Mouse (Mus musculus) heart, postnatal 0 days (tissue): ENCODE measurements around the gene Mex3a. TPM values are rescaled to one million over a fixed set of nuclear protein-coding genes. Genes with fewer than 3 reads are reported as not detected.

Source experiments
- ATAC-seq: fragments of 200-750 bp; cut with Nextera tagmentation; 2 replicates; pipeline ENCODE4 v1.8.0; 2017; ENCODE audit warnings: low read depth, moderate number of reproducible peaks, moderate library complexity; ENCODE audit not compliant: insufficient read depth
- DNase-seq: peaks from one replicate; pipeline ENCODE4 v3.0.0-alpha.2; 2016; ENCODE audit warnings: low spot score
- H3K27ac ChIP-seq: fragments of 300-500 bp; sonication (generic); 2 replicates; pipeline ENCODE4 v1.5.1; 2014; ENCODE audit warnings: low read depth, mild to moderate bottlenecking
- H3K27me3 ChIP-seq: fragments of 300-500 bp; sonication (generic); 2 replicates; pipeline ENCODE4 v1.6.1; 2014; ENCODE audit warnings: low read length, mixed read lengths; ENCODE audit not compliant: control insufficient read depth, insufficient read depth
- H3K36me3 ChIP-seq: fragments of 300-500 bp; sonication (generic); replicated peaks from 2 replicates; pipeline ENCODE4 v1.6.1; 2014; ENCODE audit warnings: low read length, mixed read lengths; ENCODE audit not compliant: control insufficient read depth, insufficient read depth
- H3K4me1 ChIP-seq: fragments of 300-500 bp; sonication (generic); 2 replicates; pipeline ENCODE4 v1.6.1; 2014; ENCODE audit warnings: antibody characterized with exemption; ENCODE audit not compliant: control insufficient read depth, insufficient read depth
- H3K4me2 ChIP-seq: fragments of 300-500 bp; sonication (generic); 2 replicates; pipeline ENCODE4 v1.6.1; 2014; ENCODE audit warnings: low read depth, mild to moderate bottlenecking, low read length, moderate library complexity
- H3K4me3 ChIP-seq: fragments of 300-500 bp; sonication (generic); 2 replicates; pipeline ENCODE4 v1.5.1; 2014; ENCODE audit warnings: low read depth, low read length
- H3K9ac ChIP-seq: fragments of 300-500 bp; sonication (generic); replicated peaks from 2 replicates; pipeline ENCODE4 v1.6.1; 2014; ENCODE audit warnings: low read depth, low read length, mixed read lengths
- H3K9me3 ChIP-seq: fragments of 300-500 bp; sonication (generic); replicated peaks from 2 replicates; pipeline ENCODE4 v1.6.1; 2016; ENCODE audit warnings: low read length; ENCODE audit not compliant: control insufficient read depth
- CTCF ChIP-seq: IDR thresholded peaks from 2 replicates; pipeline ENCODE4 v1.5.1; 2016; ENCODE audit warnings: antibody characterized with exemption, control low read depth, low read depth
- EP300 ChIP-seq: IDR thresholded peaks from 2 replicates; pipeline ENCODE4 v1.6.1; 2016; ENCODE audit warnings: antibody characterized with exemption, low read depth
- WGBS: fragments of 180-500 bp; shearing (Covaris S2); extraction: QIAGEN DNeasy Blood & Tissue Kit; methylation state at CpG from one replicate; pipeline ENCODE4 v1.1.7; 2014; 5-methylcytosine and 5-hydroxymethylcytosine counted together
- polyA plus RNA-seq: library from polyadenylated mRNA; unstranded; fragments of >200 nt; fragmentation: Nextera tagmentation; extraction: Ambion mirVana; gene quantifications from 2 replicates; pipeline ENCODE4 v1.2.1, GENCODE M21; 2015
- total RNA-seq: library from RNA; depleted of rRNA; stranded (reverse); fragments of >200 nt; gene quantifications from 2 replicates; pipeline ENCODE4 v1.2.3, GENCODE M21; 2014; ENCODE audit warnings: low replicate concordance

Mex3a gene
- total and polyA plus RNA-seq, 2 experiments from 2014 or later, result 2.7 to 6.0 TPM

GRCm38 (mm10) chr3:88536103-88536930, 4.1 kb downstream of the Mex3a start:
- Histone ChIP-seq H3K27ac (peak overlapping the region; percentile 22; the same call in 1 of the 2 replicates), H3K4me2 (peak overlapping the region; percentile 72), H3K4me1 (peaks cover 34% of the 10 kb centered on the region), H3K4me3 (peak overlapping the region; percentile 45), H3K9me3 (no peaks in the 10 kb centered on the region), H3K9ac (peak overlapping the region; percentile 30), H3K27me3 (no peaks in the 10 kb centered on the region), H3K36me3 (0 out of 2 replicates have a peak, but pooled peaks cover 3% of the 10 kb centered on the region)
- TF ChIP-seq EP300 (no peak), CTCF (no peak)
- DNase-seq, result peak; percentile 70
- WGBS, result 11% methylated on average over 64 of the region's 64 CpGs
- peak; percentile 55 for ATAC-seq

GRCm38 (mm10) chr3:88537146-88537545, 5.0 kb downstream of the Mex3a start:
- peak overlapping the region; percentile 45 for H3K4me3 ChIP-seq
- DNase-seq, result no peak
- peak overlapping the region; percentile 30; the same call in 1 of the 2 replicates for H3K9ac ChIP-seq
- no peaks in the 10 kb centered on the region for H3K27me3 ChIP-seq
- peak overlapping the region; percentile 72 for H3K4me2 ChIP-seq
- ATAC-seq, result no peak
- H3K27ac ChIP-seq, result no peak overlapping the region
- 84% methylated on average over 6 of the region's 6 CpGs for WGBS
- H3K36me3 ChIP-seq, result 0 out of 2 replicates have a peak, but pooled peaks cover 3% of the 10 kb centered on the region
- peaks cover 34% of the 10 kb centered on the region for H3K4me1 ChIP-seq
- TF ChIP-seq CTCF (no peak), EP300 (no peak)
- no peaks in the 10 kb centered on the region for H3K9me3 ChIP-seq

- ATAC-seq (no peak), DNase-seq (no peak)
- WGBS, result 65% methylated on average over 9 of the region's 9 CpGs
- Histone ChIP-seq H3K4me1 (peaks cover 27% of the 10 kb centered on the region), H3K27ac (no peak overlapping the region), H3K4me3 (no peak overlapping the region), H3K9ac (no peak overlapping the region), H3K4me2 (no peak overlapping the region), H3K27me3 (no peaks in the 10 kb centered on the region), H3K9me3 (no peaks in the 10 kb centered on the region), H3K36me3 (0 out of 2 replicates have a peak, but pooled peaks cover 3% of the 10 kb centered on the region)
- no peak for TF ChIP-seq CTCF
- no peak for TF ChIP-seq EP300
Measured at GRCm38 (mm10) chr3:88538271-88539145, 6.3 kb downstream of the Mex3a start.

DNA sequence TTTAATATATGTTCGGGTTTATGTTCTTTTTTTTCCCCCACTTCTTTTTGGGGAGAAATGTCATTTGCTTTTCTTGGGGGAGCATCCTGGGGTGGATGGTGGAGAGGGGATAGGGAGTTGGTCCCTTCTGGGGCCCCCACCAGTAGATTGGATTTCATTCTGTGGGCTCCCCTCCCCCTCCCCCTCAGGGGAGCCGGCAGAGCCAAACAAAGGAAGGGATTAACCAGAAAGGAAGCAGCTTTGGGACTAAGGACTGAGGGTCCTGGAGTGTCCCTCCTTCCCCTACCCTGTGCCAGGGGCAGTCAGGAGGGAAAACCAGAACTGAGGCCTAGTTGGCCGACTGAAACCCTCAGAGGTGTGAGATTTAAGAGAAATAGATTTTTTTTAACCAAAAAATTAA, 7.2 kb downstream of the Mex3a start:
- WGBS, result 43% methylated on average over 3 of the region's 3 CpGs
- ATAC-seq, result no peak
- Histone ChIP-seq H3K9ac (no peak overlapping the region), H3K4me3 (no peak overlapping the region), H3K4me2 (no peak overlapping the region), H3K4me1 (peaks cover 22% of the 10 kb centered on the region), H3K27ac (no peak overlapping the region), H3K36me3 (0 out of 2 replicates have a peak, but pooled peaks cover 3% of the 10 kb centered on the region), H3K9me3 (no peaks in the 10 kb centered on the region), H3K27me3 (no peaks in the 10 kb centered on the region)
- TF ChIP-seq CTCF, result no peak
- no peak for TF ChIP-seq EP300
- DNase-seq, result no peak

DNA sequence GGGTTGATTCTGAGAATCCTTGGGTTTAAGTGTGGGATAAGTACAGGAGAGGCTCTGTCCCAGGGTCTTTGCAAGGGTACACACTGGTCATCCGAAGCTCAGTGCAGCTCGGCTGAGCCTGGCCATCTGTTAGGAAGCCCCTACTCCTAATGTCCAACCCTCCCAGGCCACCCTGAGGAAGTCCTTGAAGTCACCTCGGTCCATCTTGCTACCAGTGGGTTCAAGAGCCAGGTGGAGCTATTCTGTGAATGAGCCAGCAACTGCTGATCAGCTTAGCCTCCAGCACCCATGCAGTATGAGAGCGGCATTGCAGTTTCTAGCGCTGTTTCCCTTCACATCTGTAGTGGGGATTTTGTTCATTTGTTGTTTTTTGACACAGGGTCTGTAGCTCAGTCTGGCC, 7.9 kb downstream of the Mex3a start:
- Histone ChIP-seq H3K36me3 (0 out of 2 replicates have a peak, but pooled peaks cover 3% of the 10 kb centered on the region), H3K9ac (no peak overlapping the region), H3K27me3 (no peaks in the 10 kb centered on the region), H3K27ac (no peak overlapping the region), H3K4me1 (peaks cover 22% of the 10 kb centered on the region), H3K4me2 (no peak overlapping the region), H3K4me3 (no peak overlapping the region), H3K9me3 (no peaks in the 10 kb centered on the region)
- DNase-seq (no peak), ATAC-seq (no peak)
- TF ChIP-seq CTCF, result no peak
- TF ChIP-seq EP300, result no peak
- 54% methylated on average over 5 of the region's 5 CpGs for WGBS
